Mouse (Mus musculus) testis, adult 2 months (tissue): ENCODE data around the gene Bphl.

Experiments used
- CTCF ChIP-seq: fragments of 200-500 bp; IDR thresholded peaks from 2 replicates; pipeline ENCODE4 v1.5.1; 2012; ENCODE audit warnings: low read depth, mild to moderate bottlenecking, inconsistent platforms, low read length, moderate library complexity; ENCODE audit not compliant: control insufficient read depth, insufficient read depth, insufficient replicate concordance
- POLR2A ChIP-seq: fragments of 200-500 bp; IDR thresholded peaks from 2 replicates; pipeline ENCODE4 v1.6.1; 2012; ENCODE audit warnings: low read depth, mild to moderate bottlenecking, inconsistent platforms, low read length, moderate library complexity; ENCODE audit not compliant: control insufficient read depth

GRCm38 (mm10) chr13:34105364-34105763 lies 68.0 kb downstream of the Bphl start:
- TF ChIP-seq CTCF: no peak
- no peak for TF ChIP-seq POLR2A
